ENCODE assay signal across 8 mouse cellular contexts in genomic region chr13:103334723-103335458, GRCm38 (mm10). TPM values are rescaled to one million over a fixed set of nuclear protein-coding genes. Genes with fewer than 3 reads are reported as not detected.
DNase-seq lines count a peak whose midpoint lies in the region; ATAC-seq and TF ChIP-seq lines count a peak whose summit lies in the region.

No protein-coding gene starts in this region.

- no peaks in the 10 kb centered on the region for H3K36me3 ChIP-seq in heart, embryonic 11.5 days (ENCODE audit: control insufficient read depth, insufficient read depth, low read length)
- H3K36me3 ChIP-seq in limb, embryonic 13.5 days, result no peaks in the 10 kb centered on the region
- no peaks in the 10 kb centered on the region for H3K36me3 ChIP-seq in stomach, embryonic 15.5 days

- ATAC-seq in heart, embryonic 11.5 days (replicated peaks; ENCODE audit: insufficient number of reproducible peaks, low FRiP score, low TSS enrichment), result no peak
- ATAC-seq in limb, embryonic 13.5 days (ENCODE audit: low FRiP score, low read depth), result peak; percentile 12; the same call in 1 of the 2 replicates
- no peak; the same call in 1 of the 2 replicates for ATAC-seq in stomach, embryonic 15.5 days (ENCODE audit: insufficient read depth, low FRiP score, low read depth)
- ATAC-seq in erythroid progenitor cell, adult 5-6 weeks (replicated peaks; ENCODE audit: low FRiP score, poor library complexity, severe bottlenecking), result no peak

- peak overlapping the region; percentile 73 for H3K9ac ChIP-seq in heart, embryonic 11.5 days (ENCODE audit: low read depth, low read length)
- peak overlapping the region; percentile 75 for H3K9ac ChIP-seq in limb, embryonic 13.5 days
- H3K9ac ChIP-seq in stomach, embryonic 15.5 days, result no peak overlapping the region; the same call in 1 of the 2 replicates

- peak overlapping the region; percentile 98 for H3K4me2 ChIP-seq in heart, embryonic 11.5 days
- peak overlapping the region; percentile 84 for H3K4me2 ChIP-seq in limb, embryonic 13.5 days (replicated peaks)
- H3K4me2 ChIP-seq in stomach, embryonic 15.5 days, result peak overlapping the region; percentile 97

- H3K27ac ChIP-seq in left cerebral cortex, adult 2 months, result 0 out of 2 replicates have a peak overlapping the region, but pooled peaks have one; percentile 28
- H3K27ac ChIP-seq in heart, embryonic 11.5 days (ENCODE audit: low read depth, low read length), result no peak overlapping the region
- no peak overlapping the region for H3K27ac ChIP-seq in limb, embryonic 13.5 days
- H3K27ac ChIP-seq in stomach, embryonic 15.5 days, result no peak overlapping the region

- no peak for TF ChIP-seq CTCF in left cerebral cortex, adult 2 months (IDR thresholded peaks at IDR 0.05)

- peak overlapping the region; percentile 65 for H3K4me3 ChIP-seq in left cerebral cortex, adult 2 months
- peak overlapping the region; percentile 76 for H3K4me3 ChIP-seq in heart, embryonic 11.5 days (ENCODE audit: low read depth, low read length)
- H3K4me3 ChIP-seq in limb, embryonic 13.5 days, result peak overlapping the region; percentile 67
- H3K4me3 ChIP-seq in stomach, embryonic 15.5 days (replicated peaks), result peak overlapping the region; percentile 71

- peaks cover 13% of the 10 kb centered on the region for H3K4me1 ChIP-seq in heart, embryonic 11.5 days (ENCODE audit: control insufficient read depth, insufficient read depth, low read length)
- H3K4me1 ChIP-seq in limb, embryonic 13.5 days, result peaks cover 16% of the 10 kb centered on the region
- peaks cover 3% of the 10 kb centered on the region for H3K4me1 ChIP-seq in stomach, embryonic 15.5 days

- intact Hi-C loops in left cerebral cortex, adult 2 months (cut with DNase I), result loop anchor here (2.0 kb wide), 1 partner anchor 160 kb away; no protein-coding TSS in a partner anchor

- DNase-seq in left cerebral cortex, adult 2 months (ENCODE audit: extremely low spot score in 1 of 2, low spot score in 2 of 2), result peak in 1 of 2 experiments; percentile 13
- no peak for DNase-seq in left cerebral cortex, adult 9 months (ENCODE audit: low spot score in 2 of 2)
- peak; percentile 11 for DNase-seq in brain, adult 2 months (ENCODE audit: low read depth, low spot score)
- no peak for DNase-seq in MN1 (ENCODE audit: low spot score)

- H3K27me3 ChIP-seq in heart, embryonic 11.5 days (ENCODE audit: control insufficient read depth, insufficient read depth, low read length), result peaks cover 15% of the 10 kb centered on the region
- H3K27me3 ChIP-seq in limb, embryonic 13.5 days, result peaks cover 59% of the 10 kb centered on the region
- H3K27me3 ChIP-seq in stomach, embryonic 15.5 days (replicated peaks), result peaks cover 16% of the 10 kb centered on the region

- no peaks in the 10 kb centered on the region for H3K9me3 ChIP-seq in heart, embryonic 11.5 days (replicated peaks; ENCODE audit: control insufficient read depth, low read length)
- no peaks in the 10 kb centered on the region for H3K9me3 ChIP-seq in limb, embryonic 13.5 days
- no peaks in the 10 kb centered on the region for H3K9me3 ChIP-seq in stomach, embryonic 15.5 days

- under 1% methylated on average over 32 of the region's 32 CpGs for WGBS in heart, embryonic 11.5 days (ENCODE audit: insufficient replicate concordance)
- 2% methylated on average over 32 of the region's 32 CpGs for WGBS in limb, embryonic 13.5 days
- 2% methylated on average over 32 of the region's 32 CpGs for WGBS in stomach, embryonic 15.5 days

RNA-seq across cellular contexts. Expression of gene Mast4, which starts 0.6 kb away (rescaled TPM):
- 10 to 100 TPM; 57.3 to 62.4 TPM for total RNA-seq in left cerebral cortex, adult 2 months (2021)
- polyA plus RNA-seq in heart, embryonic 11.5 days (2014; fragmentation: Nextera tagmentation; extraction: Ambion mirVana), result 39.3 and 45.4 TPM in 2 replicates
- polyA plus RNA-seq in limb, embryonic 13.5 days (2015; fragmentation: Nextera tagmentation; extraction: Ambion mirVana), result 23.2 and 27.9 TPM in 2 replicates
- polyA plus RNA-seq in stomach, embryonic 15.5 days (2015; fragmentation: Nextera tagmentation; extraction: Ambion mirVana), result 28.8 and 29.5 TPM in 2 replicates
- total RNA-seq in erythroid progenitor cell, adult 5-6 weeks (2015; ENCODE audit: low replicate concordance), result 2.5 and 13.3 TPM in 2 replicates
- 0.64 and 5.5 TPM in 2 replicates for total RNA-seq in erythroid progenitor cell, adult 5-6 weeks (2017; ENCODE audit: low replicate concordance)
